Comparison of ENCODE assay signal across 8 mouse cellular contexts in the genomic region with DNA sequence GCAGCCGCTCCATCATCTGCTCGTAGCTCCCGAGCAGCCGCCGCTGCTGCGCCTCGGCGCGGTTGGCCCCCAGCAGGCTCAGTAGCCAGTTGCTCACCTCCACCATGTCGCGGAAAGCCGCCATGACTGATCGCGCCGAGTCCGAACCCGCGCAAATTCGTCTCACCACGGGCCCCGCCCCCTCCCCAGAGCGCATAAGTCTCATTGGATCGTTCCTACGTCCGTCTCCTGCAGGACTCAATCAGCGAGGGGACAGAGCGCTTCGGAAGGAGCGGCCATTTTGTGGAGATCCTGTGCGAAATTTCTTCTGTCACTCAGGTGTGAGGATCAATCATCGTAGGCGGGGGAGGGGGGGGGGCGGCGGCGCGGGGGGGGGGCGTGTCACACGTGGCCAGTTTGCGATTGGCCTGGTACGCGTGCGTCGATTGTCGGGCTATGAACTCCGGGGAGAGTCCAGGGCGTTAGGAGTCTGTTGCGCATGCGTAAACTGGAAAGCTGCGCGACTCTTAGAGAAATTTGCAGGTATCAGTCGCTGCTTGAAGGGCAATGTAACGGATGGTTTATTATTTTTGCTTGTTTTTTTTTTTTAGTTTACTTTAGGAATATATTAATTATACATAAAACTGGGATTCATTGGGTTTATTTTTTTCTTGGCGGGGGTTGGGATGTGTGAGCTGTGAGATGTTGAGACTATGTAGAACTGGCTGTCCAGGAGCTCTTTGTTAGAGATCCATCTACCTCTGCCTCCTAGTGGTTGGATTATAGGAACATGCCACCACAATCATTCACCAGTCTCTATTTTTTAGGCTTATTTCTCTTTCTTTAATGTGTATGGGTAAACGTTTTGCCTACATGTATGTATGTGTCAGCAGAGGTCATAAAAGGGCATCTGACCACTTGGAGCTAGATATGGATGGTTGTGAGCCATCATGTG. TPM values are rescaled to one million over a fixed set of nuclear protein-coding genes. Genes with fewer than 3 reads are reported as not detected.
DNase-seq lines count a peak whose midpoint lies in the region; ATAC-seq and TF ChIP-seq lines count a peak whose summit lies in the region.

Gene Spc24 (minus strand): TSS at position 149 of the 934 bp plus-strand sequence.

- WGBS in kidney, embryonic 14.5 days, result 1% methylated on average over 48 of the region's 54 CpGs
- 1% methylated on average over 51 of the region's 54 CpGs for WGBS in limb, embryonic 15.5 days

- H3K27me3 ChIP-seq in kidney, embryonic 14.5 days (ENCODE audit: control insufficient read depth, insufficient read depth, low read length), result no peaks in the 10 kb centered on the region
- H3K27me3 ChIP-seq in limb, embryonic 15.5 days, result no peaks in the 10 kb centered on the region

- peak within 1 kb of the TSS; percentile 65 for H3K9ac ChIP-seq in kidney, embryonic 14.5 days (ENCODE audit: low read depth, low read length)
- H3K9ac ChIP-seq in limb, embryonic 15.5 days, result peak within 1 kb of the TSS; percentile 62

- no peak for TF ChIP-seq CTCF in bone marrow macrophage, adult 2 months (IDR thresholded peaks at IDR 0.05; ENCODE audit: low read depth, low read length)
- no peak for TF ChIP-seq CTCF in embryonic fibroblast, embryonic 13.5 days (IDR thresholded peaks at IDR 0.05; ENCODE audit: borderline replicate concordance, insufficient read depth, low read length)

- peak; percentile 95 for ATAC-seq in kidney, embryonic 14.5 days (ENCODE audit: low FRiP score, low TSS enrichment)
- peak; percentile 92 for ATAC-seq in limb, embryonic 15.5 days (ENCODE audit: insufficient number of reproducible peaks, low FRiP score, low TSS enrichment, low read depth)

- H3K4me2 ChIP-seq in kidney, embryonic 14.5 days (replicated peaks; ENCODE audit: low read depth, low read length), result peak within 1 kb of the TSS; percentile 83
- H3K4me2 ChIP-seq in limb, embryonic 15.5 days, result peak within 1 kb of the TSS; percentile 85

- H3K27ac ChIP-seq in bone marrow macrophage, adult 2 months (ENCODE audit: insufficient read depth, low read depth, low read length), result no peak within 1 kb of the TSS
- H3K27ac ChIP-seq in embryonic fibroblast, embryonic 13.5 days (ENCODE audit: insufficient read depth, low read length), result 0 out of 2 replicates have a peak within 1 kb of the TSS, but pooled peaks have one; percentile 39
- H3K27ac ChIP-seq in kidney, embryonic 14.5 days (ENCODE audit: low read depth, low read length), result peak within 1 kb of the TSS; percentile 57
- peak within 1 kb of the TSS; percentile 69 for H3K27ac ChIP-seq in limb, embryonic 15.5 days

- H3K9me3 ChIP-seq in kidney, embryonic 14.5 days (ENCODE audit: control insufficient read depth, low read length), result no peaks in the 10 kb centered on the region
- no peaks in the 10 kb centered on the region for H3K9me3 ChIP-seq in limb, embryonic 15.5 days

- H3K4me3 ChIP-seq in bone marrow macrophage, adult 2 months (ENCODE audit: insufficient read depth, low read length), result peak within 1 kb of the TSS; percentile 88
- H3K4me3 ChIP-seq in embryonic fibroblast, embryonic 13.5 days (ENCODE audit: insufficient read depth, low read length), result peak within 1 kb of the TSS; percentile 73
- H3K4me3 ChIP-seq in kidney, embryonic 14.5 days (ENCODE audit: low read length), result peak within 1 kb of the TSS; percentile 57
- H3K4me3 ChIP-seq in limb, embryonic 15.5 days, result peak within 1 kb of the TSS; percentile 85

- DNase-seq in A20 (ENCODE audit: low read depth, low spot score), result peak; percentile 92
- DNase-seq in heart, adult 9 months (ENCODE audit: low spot score in 2 of 2), result peak; percentile 95
- peak; percentile 85 to 89 for DNase-seq in monocyte, adult 2 months (ENCODE audit: low read depth in 1 of 2, low spot score in 2 of 2)
- DNase-seq in spleen, postnatal 36 days (ENCODE audit: low spot score in 2 of 2), result peak; percentile 94 to 97

- H3K36me3 ChIP-seq in kidney, embryonic 14.5 days (ENCODE audit: control insufficient read depth, insufficient read depth, low read length), result peaks cover 20% of the 10 kb centered on the region
- H3K36me3 ChIP-seq in limb, embryonic 15.5 days, result peaks cover 17% of the 10 kb centered on the region

- no peak for TF ChIP-seq POLR2A in bone marrow macrophage, adult 2 months (IDR thresholded peaks at IDR 0.05; ENCODE audit: borderline replicate concordance, low read depth, low read length)
- peak; percentile 57 for TF ChIP-seq POLR2A in embryonic fibroblast, embryonic 13.5 days (IDR thresholded peaks at IDR 0.05; ENCODE audit: low read depth, low read length)

- H3K4me1 ChIP-seq in bone marrow macrophage, adult 2 months (ENCODE audit: control insufficient read depth, insufficient read depth, low read length), result peaks cover 4% of the 10 kb centered on the region; the same call in 1 of the 2 replicates
- no peaks in the 10 kb centered on the region for H3K4me1 ChIP-seq in embryonic fibroblast, embryonic 13.5 days (ENCODE audit: control insufficient read depth, insufficient read depth, low read length)
- H3K4me1 ChIP-seq in kidney, embryonic 14.5 days (ENCODE audit: control insufficient read depth, insufficient read depth, low read length), result peaks cover 6% of the 10 kb centered on the region; the same call in 1 of the 2 replicates
- H3K4me1 ChIP-seq in limb, embryonic 15.5 days, result peaks cover 13% of the 10 kb centered on the region

RNA-seq across cellular contexts. Expression of gene Spc24, which starts in this region (rescaled TPM):
- polyA plus RNA-seq in bone marrow macrophage, adult 2 months (2012; ENCODE audit: insufficient read depth, insufficient read length, missing spikeins), result 16.6 and 23.2 TPM in 2 replicates
- polyA plus RNA-seq in embryonic fibroblast, embryonic 13.5 days (2011; ENCODE audit: insufficient read length, low read depth, missing spikeins), result 14.2 and 21.2 TPM in 2 replicates
- polyA plus RNA-seq in kidney, embryonic 14.5 days (2014; fragmentation: Nextera tagmentation; extraction: Ambion mirVana), result 139 and 150 TPM in 2 replicates
- polyA plus RNA-seq in limb, embryonic 15.5 days (2015; fragmentation: Nextera tagmentation; extraction: Ambion mirVana), result 84.3 and 89.8 TPM in 2 replicates
